Mouse (Mus musculus): ENCODE results near the gene Kcnh1.

DNA sequence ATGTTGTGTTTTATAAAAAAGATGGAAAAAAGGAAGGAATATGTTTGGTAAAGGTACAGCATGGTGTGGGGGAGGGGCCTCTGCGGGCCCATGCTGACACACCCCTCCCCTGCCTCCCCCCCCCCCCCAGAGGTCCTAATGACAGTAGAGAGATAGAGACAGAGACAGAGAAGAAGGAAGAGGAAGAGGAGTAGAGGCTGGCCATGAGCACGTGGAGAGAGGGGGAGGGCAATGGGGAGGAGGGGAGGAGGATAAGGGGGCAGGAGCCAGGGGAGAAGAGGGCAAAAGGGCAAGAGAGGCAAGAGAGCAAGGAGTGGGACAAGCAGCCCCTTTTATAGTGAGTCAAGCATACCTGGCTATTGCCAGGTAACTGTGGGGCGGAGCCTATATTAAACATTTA, 123.5 kb downstream of the Kcnh1 start:
- no peak for TF ChIP-seq CTCF (IDR thresholded peaks at IDR 0.05; ENCODE audit: extremely low read depth, insufficient read depth, low read length)
- TF ChIP-seq POLR2A (IDR thresholded peaks at IDR 0.05; ENCODE audit: extremely low read depth, insufficient read depth, low read length) = no peak
